Mouse (Mus musculus) limb, embryonic 13.5 days (tissue): Measurements from ENCODE around the gene Cbx1. TPM values are rescaled to one million over a fixed set of nuclear protein-coding genes. Genes with fewer than 3 reads are reported as not detected.

ENCODE experiments used
- ATAC-seq: fragments of 200-750 bp; cut with Nextera tagmentation; 2 replicates; pipeline ENCODE4 v1.8.0; 2017; ENCODE audit warnings: low read depth, moderate number of reproducible peaks, moderate TSS enrichment; ENCODE audit not compliant: low FRiP score
- H3K27ac ChIP-seq: fragments of 300-500 bp; sonication (generic); 2 replicates; pipeline ENCODE4 v1.5.1; 2015; ENCODE audit warnings: inconsistent platforms, mild to moderate bottlenecking, moderate library complexity
- H3K27me3 ChIP-seq: fragments of 300-500 bp; sonication (generic); 2 replicates; pipeline ENCODE4 v1.6.1; 2015; ENCODE audit warnings: mild to moderate bottlenecking, inconsistent platforms
- H3K36me3 ChIP-seq: fragments of 300-500 bp; sonication (generic); 2 replicates; pipeline ENCODE4 v1.6.1; 2015; ENCODE audit warnings: inconsistent platforms, mild to moderate bottlenecking, moderate library complexity
- H3K4me1 ChIP-seq: fragments of 300-500 bp; sonication (generic); 2 replicates; pipeline ENCODE4 v1.6.1; 2015; ENCODE audit warnings: inconsistent platforms
- H3K4me2 ChIP-seq: fragments of 300-500 bp; sonication (generic); replicated peaks from 2 replicates; pipeline ENCODE4 v1.6.1; 2015; ENCODE audit warnings: inconsistent platforms, mild to moderate bottlenecking, moderate library complexity
- H3K4me3 ChIP-seq: fragments of 300-500 bp; sonication (generic); 2 replicates; pipeline ENCODE4 v1.5.1; 2015; ENCODE audit warnings: moderate library complexity, mild to moderate bottlenecking, inconsistent platforms
- H3K9ac ChIP-seq: fragments of 300-500 bp; sonication (generic); 2 replicates; pipeline ENCODE4 v1.6.1; 2015; ENCODE audit warnings: mild to moderate bottlenecking, inconsistent platforms
- H3K9me3 ChIP-seq: fragments of 300-500 bp; sonication (generic); 2 replicates; pipeline ENCODE4 v1.6.1; 2016; ENCODE audit warnings: inconsistent platforms
- WGBS: fragments of 180-500 bp; shearing (Covaris S2); methylation state at CpG from one replicate; pipeline ENCODE4 v1.1.7; 2015; 5-methylcytosine and 5-hydroxymethylcytosine counted together
- polyA plus RNA-seq: library from polyadenylated mRNA; unstranded; fragments of >200 nt; fragmentation: Nextera tagmentation; extraction: Ambion mirVana; gene quantifications from 2 replicates; pipeline ENCODE4 v1.2.1, GENCODE M21; 2015

The Cbx1 gene
- polyA plus RNA-seq, 1 experiment from 2014 or later, result 158 TPM

- Histone ChIP-seq H3K4me2 (peak overlapping the region; percentile 64), H3K36me3 (peaks cover 18% of the 10 kb centered on the region), H3K9me3 (no peaks in the 10 kb centered on the region), H3K4me1 (peaks cover 36% of the 10 kb centered on the region), H3K27ac (peak overlapping the region; percentile 97), H3K4me3 (peak overlapping the region; percentile 78), H3K9ac (peak overlapping the region; percentile 74), H3K27me3 (no peaks in the 10 kb centered on the region)
- no peak for ATAC-seq
- WGBS, result 22% methylated on average over 13 of the region's 13 CpGs
Measured at GRCm38 (mm10) chr11:96830539-96831216, 41.8 kb downstream of the Cbx1 start.

GRCm38 (mm10) chr11:96831516-96831915 lies 42.6 kb downstream of the Cbx1 start:
- no peak overlapping the region for H3K9ac ChIP-seq
- no peaks in the 10 kb centered on the region for H3K27me3 ChIP-seq
- peaks cover 28% of the 10 kb centered on the region for H3K4me1 ChIP-seq
- H3K36me3 ChIP-seq, result peaks cover 14% of the 10 kb centered on the region
- no peak overlapping the region for H3K27ac ChIP-seq
- 64% methylated on average over 4 of the region's 4 CpGs for WGBS
- H3K9me3 ChIP-seq, result no peaks in the 10 kb centered on the region
- no peak overlapping the region for H3K4me3 ChIP-seq
- no peak for ATAC-seq
- H3K4me2 ChIP-seq, result no peak overlapping the region

DNA sequence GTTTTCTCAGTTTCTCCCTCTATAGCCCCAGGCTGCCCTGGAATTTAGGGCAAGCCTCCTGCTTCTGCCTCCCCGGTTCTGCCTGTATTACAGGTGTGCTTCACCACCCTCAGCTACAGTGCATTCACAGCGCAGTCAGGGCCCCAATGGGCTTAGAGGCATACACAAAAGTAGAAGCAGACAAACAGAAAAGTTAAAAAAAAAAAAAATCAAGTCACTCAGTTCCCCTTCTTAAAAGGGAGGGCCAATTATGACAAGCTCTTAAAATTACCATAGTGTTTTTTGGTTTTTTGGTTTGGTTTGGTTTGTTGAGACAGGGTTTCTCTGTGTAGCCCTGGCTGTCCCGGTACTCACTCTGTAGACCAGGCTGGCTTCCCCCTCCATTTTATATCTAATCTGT lies 43.6 kb downstream of the Cbx1 start:
- ATAC-seq, result no peak
- H3K9me3 ChIP-seq, result no peaks in the 10 kb centered on the region
- no peak overlapping the region for H3K4me3 ChIP-seq
- peaks cover 18% of the 10 kb centered on the region for H3K4me1 ChIP-seq
- H3K27ac ChIP-seq, result no peak overlapping the region
- WGBS, result 87% methylated on average over 3 of the region's 3 CpGs
- peaks cover 3% of the 10 kb centered on the region for H3K36me3 ChIP-seq
- H3K4me2 ChIP-seq, result no peak overlapping the region
- H3K27me3 ChIP-seq, result no peaks in the 10 kb centered on the region
- H3K9ac ChIP-seq, result no peak overlapping the region

GRCm38 (mm10) chr11:96832973-96833372 lies 44.0 kb downstream of the Cbx1 start:
- H3K27me3 ChIP-seq, result no peaks in the 10 kb centered on the region
- 57% methylated on average over 2 of the region's 2 CpGs for WGBS
- no peak overlapping the region for H3K4me3 ChIP-seq
- H3K4me1 ChIP-seq, result peaks cover 13% of the 10 kb centered on the region
- H3K4me2 ChIP-seq, result no peak overlapping the region
- no peak overlapping the region for H3K9ac ChIP-seq
- no peak for ATAC-seq
- no peak overlapping the region for H3K27ac ChIP-seq
- H3K36me3 ChIP-seq, result no peaks in the 10 kb centered on the region
- H3K9me3 ChIP-seq, result no peaks in the 10 kb centered on the region

- WGBS, result 85% methylated on average over 1 of the region's 1 CpGs
- Histone ChIP-seq H3K27me3 (no peaks in the 10 kb centered on the region), H3K9ac (no peak overlapping the region), H3K4me1 (peaks cover 4% of the 10 kb centered on the region), H3K9me3 (no peaks in the 10 kb centered on the region), H3K27ac (no peak overlapping the region), H3K4me2 (no peak overlapping the region), H3K4me3 (no peak overlapping the region), H3K36me3 (no peaks in the 10 kb centered on the region)
- ATAC-seq, result no peak
Measured at GRCm38 (mm10) chr11:96834127-96834526, 45.2 kb downstream of the Cbx1 start.

DNA sequence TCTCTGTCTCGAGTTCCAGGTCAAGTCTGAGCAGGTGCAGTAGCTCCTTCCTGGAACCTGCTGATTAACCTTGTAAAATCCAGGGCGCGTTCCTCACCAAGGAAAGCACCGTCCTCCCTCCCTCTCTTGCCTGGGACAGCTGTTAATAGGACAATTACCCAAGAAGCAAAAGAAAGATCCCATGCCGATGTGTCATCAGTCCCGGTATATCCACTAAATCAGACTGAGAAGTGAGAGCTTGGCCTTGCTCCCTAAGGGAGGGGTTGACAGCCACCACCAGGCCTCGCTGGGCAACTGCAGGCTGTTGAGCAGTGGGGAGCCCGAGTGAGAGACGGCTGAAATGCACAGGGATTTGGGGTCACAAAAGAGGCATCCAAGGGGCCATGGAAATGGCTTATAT lies 48.4 kb downstream of the Cbx1 start:
- no peaks in the 10 kb centered on the region for H3K27me3 ChIP-seq
- no peaks in the 10 kb centered on the region for H3K9me3 ChIP-seq
- no peak for ATAC-seq
- WGBS, result 23% methylated on average over 9 of the region's 9 CpGs
- no peak overlapping the region for H3K4me3 ChIP-seq
- no peaks in the 10 kb centered on the region for H3K36me3 ChIP-seq
- H3K4me2 ChIP-seq, result no peak overlapping the region
- H3K9ac ChIP-seq, result no peak overlapping the region
- H3K27ac ChIP-seq, result no peak overlapping the region
- H3K4me1 ChIP-seq, result no peaks in the 10 kb centered on the region

DNA sequence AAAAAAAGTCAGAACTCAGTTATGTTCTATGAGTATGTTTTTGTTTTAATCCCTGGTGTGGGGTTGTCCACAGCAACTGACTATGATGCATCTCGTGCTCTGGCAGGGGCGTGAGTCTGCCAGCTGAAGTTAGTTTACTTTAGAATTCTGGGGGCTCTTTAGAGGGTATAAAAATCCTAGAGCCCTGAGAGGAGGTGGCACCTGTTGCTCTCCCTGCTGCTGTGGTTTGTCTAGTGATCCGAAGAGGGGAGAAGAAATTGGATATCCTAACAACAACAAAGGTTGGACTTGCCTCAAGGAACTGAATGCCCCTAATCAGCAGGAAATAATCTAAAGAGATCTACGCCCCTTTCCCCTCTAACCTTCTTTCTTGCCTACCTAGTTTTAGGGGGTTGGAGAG lies 49.4 kb downstream of the Cbx1 start:
- Histone ChIP-seq H3K9ac (no peak overlapping the region), H3K27me3 (no peaks in the 10 kb centered on the region), H3K4me1 (no peaks in the 10 kb centered on the region), H3K36me3 (no peaks in the 10 kb centered on the region), H3K27ac (no peak overlapping the region), H3K4me2 (no peak overlapping the region), H3K4me3 (no peak overlapping the region), H3K9me3 (no peaks in the 10 kb centered on the region)
- ATAC-seq, result no peak
- WGBS, result 63% methylated on average over 4 of the region's 4 CpGs

GRCm38 (mm10) chr11:96839428-96839827 lies 50.5 kb downstream of the Cbx1 start:
- 86% methylated on average over 7 of the region's 7 CpGs for WGBS
- Histone ChIP-seq H3K36me3 (no peaks in the 10 kb centered on the region), H3K4me2 (no peak overlapping the region), H3K4me3 (no peak overlapping the region), H3K27ac (no peak overlapping the region), H3K9me3 (no peaks in the 10 kb centered on the region), H3K4me1 (no peaks in the 10 kb centered on the region), H3K27me3 (no peaks in the 10 kb centered on the region), H3K9ac (no peak overlapping the region)
- no peak for ATAC-seq

DNA sequence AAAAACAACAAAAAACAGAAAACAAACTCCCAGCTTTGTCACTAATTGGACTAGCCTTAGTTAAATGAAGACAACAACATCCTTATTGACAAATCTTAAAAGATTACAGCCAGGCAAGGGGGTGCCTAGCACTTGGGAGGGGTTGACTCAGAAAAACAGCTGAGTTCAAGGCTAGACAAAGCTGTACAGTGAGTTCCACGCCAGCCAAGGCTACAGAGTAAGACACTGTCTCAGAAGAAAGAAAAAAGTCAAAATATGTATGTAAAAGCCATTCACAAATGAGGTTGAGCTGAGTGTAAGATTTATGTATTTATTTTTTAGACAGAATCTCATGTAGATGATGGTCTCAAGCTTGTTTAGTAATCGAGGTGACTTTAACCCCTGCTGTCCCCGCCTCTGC lies 51.0 kb downstream of the Cbx1 start:
- Histone ChIP-seq H3K9me3 (no peaks in the 10 kb centered on the region), H3K27ac (no peak overlapping the region), H3K36me3 (no peaks in the 10 kb centered on the region), H3K4me1 (no peaks in the 10 kb centered on the region), H3K4me2 (no peak overlapping the region), H3K9ac (no peak overlapping the region), H3K27me3 (no peaks in the 10 kb centered on the region), H3K4me3 (no peak overlapping the region)
- no peak for ATAC-seq
- WGBS, result 65% methylated on average over 3 of the region's 3 CpGs

GRCm38 (mm10) chr11:96840290-96840689 lies 51.4 kb downstream of the Cbx1 start:
- Histone ChIP-seq H3K4me1 (no peaks in the 10 kb centered on the region), H3K4me2 (no peak overlapping the region), H3K4me3 (no peak overlapping the region), H3K36me3 (no peaks in the 10 kb centered on the region), H3K27me3 (no peaks in the 10 kb centered on the region), H3K9me3 (no peaks in the 10 kb centered on the region), H3K9ac (no peak overlapping the region; the same call in 1 of the 2 replicates), H3K27ac (no peak overlapping the region)
- 36% methylated on average over 8 of the region's 8 CpGs for WGBS
- no peak for ATAC-seq

DNA sequence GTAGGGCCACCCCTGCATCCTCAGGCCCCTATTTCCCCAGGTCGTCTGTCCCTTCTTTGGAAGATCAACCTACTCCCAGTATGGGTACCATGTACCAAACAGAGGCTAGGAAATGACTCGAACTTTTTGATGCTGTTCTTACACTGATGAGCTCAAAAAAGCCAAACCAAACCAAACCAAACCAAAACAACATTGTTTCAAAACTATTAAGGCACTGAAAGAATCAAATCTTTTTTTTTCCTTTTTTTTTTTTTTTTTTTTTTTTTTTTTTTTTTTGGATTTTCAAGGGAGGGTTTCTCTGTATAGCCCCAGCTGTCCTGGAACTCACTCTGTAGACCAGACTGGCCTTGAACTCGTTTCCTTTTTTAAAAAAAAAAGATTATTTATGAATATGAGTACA lies 54.7 kb downstream of the Cbx1 start:
- WGBS, result 64% methylated on average over 3 of the region's 3 CpGs
- H3K4me1 ChIP-seq, result peaks cover 10% of the 10 kb centered on the region
- H3K27ac ChIP-seq, result no peak overlapping the region
- H3K4me3 ChIP-seq, result no peak overlapping the region
- H3K36me3 ChIP-seq, result no peaks in the 10 kb centered on the region
- H3K9ac ChIP-seq, result no peak overlapping the region
- no peaks in the 10 kb centered on the region for H3K9me3 ChIP-seq
- H3K27me3 ChIP-seq, result no peaks in the 10 kb centered on the region
- no peak for ATAC-seq
- H3K4me2 ChIP-seq, result no peak overlapping the region

DNA sequence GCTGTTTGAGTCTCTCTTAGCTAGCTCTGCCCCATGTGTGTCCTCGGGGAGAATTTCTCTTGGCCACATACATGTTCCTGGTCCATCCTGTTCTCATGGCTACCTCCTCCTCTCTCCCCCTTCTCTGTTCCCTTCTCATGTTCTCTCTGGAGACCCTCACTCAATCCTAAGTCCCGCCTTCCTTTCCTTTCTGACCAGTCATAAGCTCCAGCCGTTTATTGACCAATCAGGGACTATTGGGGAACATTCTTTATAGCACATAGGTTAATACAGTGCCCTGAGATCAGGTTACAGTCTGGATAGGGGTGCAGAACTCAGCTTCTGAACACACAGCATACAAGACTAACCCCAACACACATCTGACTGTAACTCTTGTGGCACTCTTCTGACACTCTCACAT lies 58.3 kb downstream of the Cbx1 start:
- H3K4me3 ChIP-seq, result no peak overlapping the region
- H3K4me1 ChIP-seq, result peaks cover 20% of the 10 kb centered on the region
- 31% methylated on average over 3 of the region's 3 CpGs for WGBS
- H3K4me2 ChIP-seq, result no peak overlapping the region
- no peaks in the 10 kb centered on the region for H3K9me3 ChIP-seq
- ATAC-seq, result peak; percentile 83
- no peaks in the 10 kb centered on the region for H3K27me3 ChIP-seq
- H3K9ac ChIP-seq, result no peak overlapping the region
- no peaks in the 10 kb centered on the region for H3K36me3 ChIP-seq
- H3K27ac ChIP-seq, result no peak overlapping the region; the same call in 1 of the 2 replicates

DNA sequence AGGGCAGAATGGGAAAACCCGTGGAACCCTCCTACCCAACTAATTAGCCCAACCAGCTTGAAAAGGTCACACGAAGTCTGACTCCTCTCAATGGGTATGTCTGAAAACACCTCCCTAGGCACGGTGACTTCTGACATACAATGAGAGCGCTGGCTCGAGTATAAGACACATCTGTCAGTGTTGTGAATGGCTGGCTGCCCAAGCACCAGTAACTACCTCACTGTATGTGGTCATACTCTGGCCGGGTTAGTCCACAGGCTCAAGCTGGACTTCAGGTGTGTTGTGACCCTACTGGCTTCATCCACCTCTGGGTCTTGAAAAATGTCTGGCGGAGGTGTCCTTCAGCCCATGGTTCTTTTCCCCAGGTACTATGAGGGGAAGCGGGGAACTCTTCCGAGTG lies 59.8 kb downstream of the Cbx1 start:
- Histone ChIP-seq H3K4me1 (peaks cover 20% of the 10 kb centered on the region), H3K4me3 (no peak overlapping the region), H3K27me3 (no peaks in the 10 kb centered on the region), H3K9me3 (no peaks in the 10 kb centered on the region), H3K9ac (no peak overlapping the region), H3K4me2 (no peak overlapping the region), H3K36me3 (peaks cover 5% of the 10 kb centered on the region; the same call in 1 of the 2 replicates), H3K27ac (no peak overlapping the region)
- 71% methylated on average over 9 of the region's 9 CpGs for WGBS
- ATAC-seq, result no peak
